Mouse (Mus musculus) MEL (cell line): ENCODE results near the gene Tifa. TPM values are rescaled to one million over a fixed set of nuclear protein-coding genes. Genes with fewer than 3 reads are reported as not detected.

Experiments used
- DNase-seq: peaks from one replicate; pipeline ENCODE4 v3.0.0; 2011; ENCODE audit warnings: low read depth, low spot score
- H3K27ac ChIP-seq: 2 replicates; pipeline ENCODE4 v1.5.1; 2012; ENCODE audit warnings: low read depth, mild to moderate bottlenecking, control low read depth, low read length, moderate library complexity; ENCODE audit not compliant: control insufficient read depth
- H3K27me3 ChIP-seq, 2 experiments: fragments of 150-350 bp in 1 of 2; sonication (generic) in 1 of 2; 2 replicates each; pipeline ENCODE4 v1.6.1; 2012; ENCODE audit warnings: low read length in 2 of 2, mild to moderate bottlenecking in 2 of 2, improper control_type of control experiment in 1 of 2, moderate library complexity in 1 of 2; ENCODE audit not compliant: insufficient read depth in 2 of 2, control insufficient read depth in 1 of 2
- H3K36me3 ChIP-seq, 2 experiments: 2 replicates each; pipeline ENCODE4 v1.6.1; 2012 to 2014; ENCODE audit warnings: low read length in 2 of 2, improper control_type of control experiment in 1 of 2, inconsistent platforms in 1 of 2, mild to moderate bottlenecking in 1 of 2; ENCODE audit not compliant: insufficient read depth in 2 of 2, control insufficient read depth in 1 of 2
- H3K4me1 ChIP-seq, 2 experiments: fragments of 150-350 bp in 1 of 2; sonication (generic) in 1 of 2; 2 replicates each; pipeline ENCODE4 v1.6.1; 2012; ENCODE audit warnings: low read length in 2 of 2, improper control_type of control experiment in 1 of 2, mild to moderate bottlenecking in 1 of 2; ENCODE audit not compliant: insufficient read depth in 2 of 2, control insufficient read depth in 1 of 2
- H3K4me3 ChIP-seq, 2 experiments: fragments of 150-350 bp in 1 of 2; sonication (generic) in 1 of 2; 2 replicates each; pipeline ENCODE4 v1.5.1; 2012; ENCODE audit warnings: low read depth in 2 of 2, low read length in 2 of 2, mild to moderate bottlenecking in 2 of 2, moderate library complexity in 2 of 2, control low read depth in 1 of 2, improper control_type of control experiment in 1 of 2; ENCODE audit not compliant: control insufficient read depth in 1 of 2, insufficient read depth in 1 of 2
- H3K79me2 ChIP-seq: 2 replicates; pipeline ENCODE4 v1.6.1; 2012; ENCODE audit warnings: mild to moderate bottlenecking, low read length, moderate library complexity; ENCODE audit not compliant: control insufficient read depth, poor library complexity, insufficient read depth
- H3K9ac ChIP-seq: 2 replicates; pipeline ENCODE4 v1.6.1; 2012; ENCODE audit warnings: low read depth, mild to moderate bottlenecking, control low read depth, low read length, moderate library complexity; ENCODE audit not compliant: control insufficient read depth, poor library complexity, severe bottlenecking
- H3K9me3 ChIP-seq: fragments of 150-350 bp; sonication (generic); replicated peaks from 2 replicates; pipeline ENCODE4 v1.6.1; 2012; ENCODE audit warnings: mild to moderate bottlenecking, low read length, improper control_type of control experiment, moderate library complexity; ENCODE audit not compliant: insufficient read depth
- BHLHE40 ChIP-seq: IDR thresholded peaks from 2 replicates; pipeline ENCODE4 v1.6.1; 2012; ENCODE audit warnings: low read depth, mild to moderate bottlenecking, inconsistent platforms, low read length, improper control_type of control experiment, borderline replicate concordance
- E2F4 ChIP-seq: IDR thresholded peaks from 2 replicates; pipeline ENCODE4 v1.6.1; 2011; ENCODE audit warnings: low read depth, low read length, improper control_type of control experiment, borderline replicate concordance
- EP300 ChIP-seq, 2 experiments: IDR thresholded peaks; 2 replicates each; pipeline ENCODE4 v1.6.1; 2011; ENCODE audit warnings: improper control_type of control experiment in 2 of 2, low read length in 2 of 2, low read depth in 1 of 2, mild to moderate bottlenecking in 1 of 2
- ETS1 ChIP-seq: IDR thresholded peaks from 2 replicates; pipeline ENCODE4 v1.6.1; 2012; ENCODE audit warnings: low read depth, mild to moderate bottlenecking, inconsistent platforms, low read length, improper control_type of control experiment, moderate library complexity
- GABPA ChIP-seq: IDR thresholded peaks from 2 replicates; pipeline ENCODE4 v1.6.1; 2012; ENCODE audit warnings: low read depth, mild to moderate bottlenecking, inconsistent platforms, low read length, improper control_type of control experiment, moderate library complexity
- GATA1 ChIP-seq: IDR thresholded peaks from 2 replicates; pipeline ENCODE4 v1.6.1; 2011; ENCODE audit warnings: low read depth, low read length, improper control_type of control experiment
- JUND ChIP-seq: IDR thresholded peaks from 2 replicates; pipeline ENCODE4 v1.6.1; 2011; ENCODE audit warnings: low read depth, mild to moderate bottlenecking, improper control_type of control experiment, low read length
- KAT2A ChIP-seq: conservative IDR thresholded peaks from 2 replicates; pipeline ENCODE4 v1.6.1; 2012; ENCODE audit warnings: low read depth, low read length, improper control_type of control experiment, inconsistent platforms
- MAX ChIP-seq: IDR thresholded peaks from 2 replicates; pipeline ENCODE4 v1.6.1; 2011; ENCODE audit warnings: low read length, improper control_type of control experiment
- MAZ ChIP-seq: IDR thresholded peaks from 2 replicates; pipeline ENCODE4 v1.6.1; 2012; ENCODE audit warnings: low read depth, mild to moderate bottlenecking, inconsistent platforms, low read length, improper control_type of control experiment
- MXI1 ChIP-seq: IDR thresholded peaks from 2 replicates; pipeline ENCODE4 v1.6.1; 2011; ENCODE audit warnings: mild to moderate bottlenecking, low read depth, low read length, improper control_type of control experiment
- MYB ChIP-seq: IDR thresholded peaks from 2 replicates; pipeline ENCODE4 v1.6.1; 2011; ENCODE audit warnings: mild to moderate bottlenecking, low read depth, low read length, improper control_type of control experiment
- MYC ChIP-seq: IDR thresholded peaks from 2 replicates; pipeline ENCODE4 v1.6.1; 2011; ENCODE audit warnings: low read depth, mild to moderate bottlenecking, low read length, improper control_type of control experiment, moderate library complexity
- NELFE ChIP-seq: IDR thresholded peaks from 2 replicates; pipeline ENCODE4 v1.6.1; 2011; ENCODE audit warnings: low read depth, low read length, improper control_type of control experiment
- NRF1 ChIP-seq: IDR thresholded peaks from 2 replicates; pipeline ENCODE4 v1.6.1; 2014; ENCODE audit warnings: low read depth, mild to moderate bottlenecking, inconsistent platforms, low read length, improper control_type of control experiment, moderate library complexity; ENCODE audit not compliant: poor library complexity, insufficient read depth, severe bottlenecking
- POLR2AphosphoS2 ChIP-seq: IDR thresholded peaks from 2 replicates; pipeline ENCODE4 v1.6.1; 2011; ENCODE audit warnings: low read length, improper control_type of control experiment
- POLR2AphosphoS5 ChIP-seq: IDR thresholded peaks from 2 replicates; pipeline ENCODE4 v1.6.1; 2012; ENCODE audit warnings: low read depth, borderline replicate concordance, mild to moderate bottlenecking, inconsistent platforms, low read length, moderate library complexity, mixed read lengths
- RAD21 ChIP-seq: IDR thresholded peaks from 2 replicates; pipeline ENCODE4 v1.6.1; 2011; ENCODE audit warnings: mild to moderate bottlenecking, low read depth, low read length, improper control_type of control experiment
- RCOR1 ChIP-seq: IDR thresholded peaks from 2 replicates; pipeline ENCODE4 v1.6.1; 2012; ENCODE audit warnings: low read depth, mild to moderate bottlenecking, inconsistent platforms, low read length, improper control_type of control experiment
- SIN3A ChIP-seq: IDR thresholded peaks from 2 replicates; pipeline ENCODE4 v1.6.1; 2012; ENCODE audit warnings: low read length, improper control_type of control experiment, inconsistent platforms
- SMC3 ChIP-seq: IDR thresholded peaks from 2 replicates; pipeline ENCODE4 v1.6.1; 2011; ENCODE audit warnings: low read depth, low read length, improper control_type of control experiment
- TAL1 ChIP-seq: IDR thresholded peaks from 2 replicates; pipeline ENCODE4 v1.6.1; 2012; ENCODE audit warnings: mild to moderate bottlenecking, inconsistent platforms, low read length, moderate library complexity, mixed read lengths
- TCF12 ChIP-seq: IDR thresholded peaks from 2 replicates; pipeline ENCODE4 v1.6.1; 2014; ENCODE audit warnings: low read depth, mild to moderate bottlenecking, inconsistent platforms, low read length, improper control_type of control experiment, moderate library complexity
- USF1 ChIP-seq: IDR thresholded peaks from 2 replicates; pipeline ENCODE4 v1.6.1; 2014; ENCODE audit warnings: low read depth, mild to moderate bottlenecking, inconsistent platforms, low read length, improper control_type of control experiment, moderate library complexity
- ZKSCAN1 ChIP-seq: IDR thresholded peaks from 2 replicates; pipeline ENCODE4 v1.6.1; 2012; ENCODE audit warnings: low read depth, mild to moderate bottlenecking, inconsistent platforms, low read length, improper control_type of control experiment, moderate library complexity
- ZMIZ1 ChIP-seq: IDR thresholded peaks from 2 replicates; pipeline ENCODE4 v1.6.1; 2012; ENCODE audit warnings: low read depth, mild to moderate bottlenecking, inconsistent platforms, low read length, improper control_type of control experiment, moderate library complexity
- ZNF384 ChIP-seq: IDR thresholded peaks from 2 replicates; pipeline ENCODE4 v1.6.1; 2012; ENCODE audit warnings: low read depth, mild to moderate bottlenecking, inconsistent platforms, low read length, improper control_type of control experiment
- polyA plus RNA-seq, 2 experiments: library from polyadenylated mRNA; stranded (reverse) in 1 of 2; unstranded in 1 of 2; fragments of >175 nt in 1 of 2; fragments of >200 nt in 1 of 2; gene quantifications; 2 replicates each; pipeline versions ENCODE4 v1.2.1 to v1.2.4; 2012; ENCODE audit warnings: low replicate concordance in 2 of 2, low read depth in 1 of 2; ENCODE audit not compliant: insufficient read length in 2 of 2, insufficient read depth in 1 of 2, missing spikeins in 1 of 2
- total RNA-seq: library from RNA; depleted of rRNA; stranded (reverse); fragments of 300-350 nt; gene quantifications from 2 replicates; pipeline ENCODE4 v1.2.3, GENCODE M21; 2012

Gene Tifa
- total and polyA plus RNA-seq, 3 experiments: 1.7 to 3.0 TPM; not detected in 1

- Histone ChIP-seq H3K27me3 (no peaks in the 10 kb centered on the region), H3K4me3 (no peak overlapping the region), H3K9ac (no peak overlapping the region), H3K36me3 (no peaks in the 10 kb centered on the region), H3K4me1 (no peaks in the 10 kb centered on the region), H3K79me2 (no peaks in the 10 kb centered on the region), H3K27ac (no peak overlapping the region), H3K9me3 (no peaks in the 10 kb centered on the region)
- no peak for TF ChIP-seq POLR2AphosphoS5
- no peak for TF ChIP-seq NRF1
- TF ChIP-seq RAD21: no peak
- TF ChIP-seq JUND: no peak
- no peak for TF ChIP-seq EP300 (IDR thresholded peaks at IDR 0.05; ENCODE audit: low read depth in 1 of 2, low read length in 2 of 2)
- no peak for TF ChIP-seq RCOR1
- TF ChIP-seq MXI1: no peak
- TF ChIP-seq GATA1: no peak
- no peak for TF ChIP-seq MAZ
- no peak for TF ChIP-seq BHLHE40
- no peak for TF ChIP-seq NELFE
- TF ChIP-seq ZKSCAN1: no peak
- no peak for TF ChIP-seq TAL1
- no peak for DNase-seq
These were observed 39.5 kb upstream of the Tifa start for GRCm38 (mm10) chr3:127749981-127750562.

- Histone ChIP-seq H3K4me1 (peaks cover 15 to 29% of the 10 kb centered on the region in 2 experiments), H3K79me2 (no peaks in the 10 kb centered on the region), H3K27me3 (no peaks in the 10 kb centered on the region), H3K27ac (no peak overlapping the region), H3K9me3 (no peaks in the 10 kb centered on the region), H3K36me3 (peaks cover 0 to 26% of the 10 kb centered on the region in 2 experiments; a peak in 2 of 4 replicates), H3K9ac (no peak overlapping the region), H3K4me3 (no peak overlapping the region)
- no peak for DNase-seq
- TF ChIP-seq USF1: peak; percentile 9; the same call in 1 of the 2 replicates
- TF ChIP-seq ETS1: no peak
- TF ChIP-seq MXI1: peak; percentile 69
- TF ChIP-seq SIN3A: no peak
- no peak for TF ChIP-seq POLR2AphosphoS2
- TF ChIP-seq ZNF384: no peak
- TF ChIP-seq SMC3: no peak
- TF ChIP-seq GABPA: no peak
- no peak for TF ChIP-seq BHLHE40
- TF ChIP-seq TCF12: 0 out of 2 replicates have a peak, but pooled peaks have one; percentile 10
- TF ChIP-seq E2F4: no peak
- no peak for TF ChIP-seq MYB
- no peak for TF ChIP-seq KAT2A
- TF ChIP-seq MYC: peak; percentile 40; the same call in 1 of the 2 replicates
- no peak for TF ChIP-seq MAZ
- no peak for TF ChIP-seq ZMIZ1
- TF ChIP-seq MAX: peak; percentile 57
These were observed 33.1 kb upstream of the Tifa start for GRCm38 (mm10) chr3:127756458-127756857.
